Mouse (Mus musculus): ENCODE data around the gene Ndfip2.

The Ndfip2 gene

DNA sequence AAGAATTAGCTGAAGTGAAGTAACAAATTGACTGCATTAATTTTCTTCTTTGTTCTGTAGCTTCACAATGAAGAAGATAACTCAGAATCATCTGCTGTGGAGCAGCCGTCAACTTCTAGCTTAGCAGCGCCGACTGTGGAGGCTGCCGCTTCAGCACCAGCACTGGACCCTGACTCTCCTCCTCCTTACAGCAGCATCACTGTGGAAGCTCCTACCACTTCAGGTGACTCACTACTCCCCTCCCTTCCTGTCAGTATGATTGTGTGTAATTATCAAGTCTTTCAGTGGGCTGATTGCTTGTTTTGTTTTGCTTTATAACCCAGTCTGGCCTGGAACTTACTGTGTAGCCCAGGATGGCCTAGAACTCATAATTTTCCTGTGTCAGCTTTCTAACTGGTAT, 29.2 kb downstream of the Ndfip2 start:
- DNase-seq: no peak

DNA sequence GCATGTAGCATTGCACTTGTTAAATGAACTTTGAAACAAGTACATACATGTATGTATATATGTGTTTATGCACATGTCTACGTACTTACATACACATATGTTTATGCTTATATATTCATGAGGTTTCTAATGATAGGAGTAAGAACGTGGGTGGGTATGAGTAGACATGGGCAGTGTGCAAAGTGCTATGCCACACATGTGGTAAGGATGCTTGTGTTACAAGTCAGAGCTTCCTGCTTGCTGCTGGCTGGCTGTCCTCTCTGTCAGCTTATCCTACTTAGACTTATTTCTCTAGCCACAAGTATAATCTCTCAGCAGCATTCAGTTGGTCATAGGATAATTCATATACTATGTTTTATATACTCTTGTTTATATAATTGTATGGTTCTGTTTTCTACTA, 29.6 kb downstream of the Ndfip2 start:
- no peak for DNase-seq

DNA sequence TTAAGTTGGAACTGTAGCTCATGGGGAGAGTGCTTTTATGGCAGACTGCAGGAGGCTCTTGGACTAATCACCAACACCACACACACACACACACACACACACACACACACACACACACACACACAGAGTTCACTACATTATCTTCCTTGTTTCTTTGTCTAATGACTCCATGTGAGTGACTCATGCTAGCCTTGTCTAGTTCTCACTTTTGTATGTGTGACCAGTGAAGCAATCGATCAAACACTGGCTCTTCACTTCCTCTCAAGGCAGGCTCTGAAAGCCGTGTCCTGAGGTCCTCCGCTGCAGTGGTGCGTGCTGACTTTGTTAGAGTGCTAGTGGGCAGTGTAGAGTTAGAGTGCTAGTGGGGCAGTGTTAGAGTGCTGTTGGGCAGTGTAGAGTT, 30.2 kb downstream of the Ndfip2 start:
- no peak for DNase-seq

DNA sequence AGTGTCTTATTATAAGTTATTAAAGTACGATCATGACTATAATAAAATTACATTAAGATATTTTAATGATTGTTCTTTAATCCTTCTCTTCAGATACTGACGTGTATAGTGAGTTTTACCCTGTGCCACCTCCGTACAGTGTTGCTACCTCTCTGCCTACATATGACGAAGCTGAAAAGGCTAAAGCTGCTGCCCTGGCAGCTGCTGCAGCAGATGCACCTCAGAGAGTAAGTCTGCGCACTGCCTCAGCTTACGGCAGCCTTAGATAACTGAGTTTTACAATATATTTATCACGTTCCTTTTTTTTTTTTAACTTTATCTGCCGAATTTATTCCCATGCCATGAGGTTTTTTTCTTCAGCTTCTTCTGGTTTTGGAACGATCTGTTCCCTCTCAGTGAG, 33.8 kb downstream of the Ndfip2 start:
- DNase-seq: no peak

DNA sequence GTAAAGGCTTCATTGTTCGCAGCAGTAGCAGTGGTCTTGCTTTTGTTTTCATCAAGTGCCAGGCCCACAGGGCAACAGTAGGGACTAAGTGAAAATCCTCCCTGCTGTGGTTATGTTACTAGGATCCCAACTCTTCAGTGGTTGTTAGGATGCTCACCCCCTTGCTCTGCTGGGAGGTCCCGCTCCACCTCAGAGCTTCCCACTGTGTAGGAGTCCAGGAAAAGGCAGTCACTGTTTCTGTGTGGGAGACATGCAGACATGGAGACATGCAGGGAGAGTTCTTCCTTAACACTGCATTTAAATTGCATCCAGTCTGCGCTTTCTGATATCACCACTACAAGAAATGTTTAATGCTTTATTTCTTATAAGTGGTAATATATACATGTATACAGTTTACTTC, 35.4 kb downstream of the Ndfip2 start:
- no peak for DNase-seq

DNA sequence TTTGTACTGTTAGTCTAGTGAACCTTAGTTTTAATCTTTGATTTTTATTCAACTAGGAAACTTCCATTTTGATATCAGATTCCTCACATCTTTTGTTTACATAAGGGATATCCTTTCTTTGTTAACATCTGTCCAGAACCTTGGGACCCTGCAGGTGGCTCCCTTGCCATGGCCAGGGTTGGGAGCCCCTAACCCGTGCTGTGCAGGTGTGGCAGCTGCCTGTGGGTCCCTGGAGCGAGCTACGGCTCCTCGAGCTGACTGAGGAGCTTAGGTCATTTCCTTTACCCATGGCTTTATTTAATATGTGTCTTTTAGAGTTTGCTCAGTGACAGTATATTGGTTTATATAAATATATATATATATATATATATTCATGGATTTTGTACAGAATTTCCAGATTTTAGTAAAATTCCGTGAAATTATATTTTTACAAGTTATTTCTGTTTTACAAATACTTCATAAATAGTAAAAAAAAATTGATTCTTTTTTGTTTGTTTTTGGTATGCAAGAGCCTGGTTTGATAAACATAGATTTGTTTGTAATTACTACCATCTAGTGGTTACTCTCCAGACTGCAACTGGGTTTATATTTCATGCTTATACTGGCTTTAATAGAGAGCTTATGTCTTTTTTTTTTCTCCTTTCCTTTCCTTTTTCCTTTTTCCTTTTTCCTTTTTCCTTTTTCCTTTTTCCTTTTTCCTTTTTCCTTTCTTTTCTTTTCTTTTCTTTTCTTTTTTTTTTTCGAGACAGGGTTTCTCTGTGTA, 37.6 kb downstream of the Ndfip2 start:
- DNase-seq: no peak

DNA sequence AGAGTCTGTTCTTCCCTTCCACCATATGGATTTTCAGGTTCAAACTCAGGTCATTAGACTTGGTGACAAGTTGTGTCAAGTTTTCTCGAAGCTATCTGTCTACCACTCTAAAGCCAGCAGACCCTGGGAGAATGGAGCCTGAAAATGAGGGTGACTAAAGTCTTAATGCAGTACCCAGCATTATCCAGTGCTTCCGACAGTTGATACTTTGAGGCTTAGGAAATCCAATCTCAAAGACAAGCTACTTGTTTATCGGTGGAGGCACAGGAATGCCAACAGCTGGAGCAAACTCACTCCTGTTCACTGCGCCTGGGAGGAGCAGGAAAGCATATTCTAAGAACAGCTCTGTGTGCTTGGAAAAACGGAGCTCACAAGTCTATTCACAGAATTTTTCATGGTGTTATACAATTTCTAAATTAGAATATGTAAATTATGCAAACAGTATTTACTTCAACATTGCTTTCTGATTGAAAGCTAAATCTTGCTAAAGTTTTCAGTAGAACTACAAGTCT, 41.4 kb downstream of the Ndfip2 start:
- no peak for DNase-seq

DNA sequence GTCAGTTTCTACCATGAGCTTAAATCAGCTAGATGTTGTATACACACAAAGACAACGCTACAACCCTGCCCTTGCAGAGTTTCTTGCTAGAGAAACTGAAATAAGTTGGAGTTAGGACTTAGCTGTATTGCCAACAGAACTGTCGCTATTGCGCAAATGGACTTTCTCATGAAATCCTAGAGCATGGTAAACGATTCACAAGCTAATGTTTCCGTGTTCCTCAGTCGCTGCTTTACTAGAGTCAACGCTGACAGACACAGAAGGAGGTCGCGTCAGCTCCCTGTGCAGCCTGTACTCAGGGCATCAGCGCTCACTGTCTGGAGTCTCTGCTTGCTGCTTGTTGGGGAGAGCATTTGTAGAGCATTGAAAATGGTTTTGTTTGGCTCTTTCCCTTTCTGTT, 42.2 kb downstream of the Ndfip2 start:
- no peak for DNase-seq

DNA sequence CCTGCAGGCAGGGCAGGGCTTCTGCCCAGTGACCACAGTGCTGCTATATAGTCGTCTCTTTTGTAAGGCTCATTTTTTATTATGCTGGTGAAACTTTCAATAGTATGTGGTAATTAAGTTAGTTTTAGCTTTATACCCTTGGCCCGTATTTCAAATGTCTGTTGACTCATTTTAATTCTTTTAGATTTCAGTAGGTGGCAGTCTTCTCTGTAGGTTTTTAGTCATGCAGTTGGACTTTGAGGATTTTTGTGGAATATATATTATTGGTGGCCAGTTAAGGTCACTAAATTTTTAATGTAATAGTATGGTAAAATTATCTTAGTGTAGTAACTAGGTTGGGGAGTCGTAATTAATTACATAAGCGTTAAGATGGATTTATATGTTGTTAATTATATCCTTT, 44.3 kb downstream of the Ndfip2 start:
- DNase-seq: no peak

DNA sequence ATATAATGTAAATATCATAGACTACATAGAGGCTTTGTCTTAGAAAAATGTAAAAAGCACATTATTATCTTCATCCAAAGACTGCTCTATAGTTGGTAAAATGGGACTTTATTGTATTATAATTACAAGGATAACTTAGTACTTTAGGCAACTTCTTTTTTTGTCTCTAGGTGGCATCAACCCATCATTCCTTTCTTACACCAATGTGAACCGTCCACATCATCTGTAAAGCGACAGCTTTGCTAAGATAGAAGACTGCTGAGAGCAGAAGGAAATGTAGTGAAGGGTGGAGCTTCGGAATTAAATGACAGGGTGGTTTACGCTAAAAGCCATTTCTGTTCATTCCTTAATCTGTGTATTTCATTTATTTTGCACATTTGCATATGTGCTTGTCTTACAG, 49.3 kb downstream of the Ndfip2 start:
- DNase-seq: no peak

DNA sequence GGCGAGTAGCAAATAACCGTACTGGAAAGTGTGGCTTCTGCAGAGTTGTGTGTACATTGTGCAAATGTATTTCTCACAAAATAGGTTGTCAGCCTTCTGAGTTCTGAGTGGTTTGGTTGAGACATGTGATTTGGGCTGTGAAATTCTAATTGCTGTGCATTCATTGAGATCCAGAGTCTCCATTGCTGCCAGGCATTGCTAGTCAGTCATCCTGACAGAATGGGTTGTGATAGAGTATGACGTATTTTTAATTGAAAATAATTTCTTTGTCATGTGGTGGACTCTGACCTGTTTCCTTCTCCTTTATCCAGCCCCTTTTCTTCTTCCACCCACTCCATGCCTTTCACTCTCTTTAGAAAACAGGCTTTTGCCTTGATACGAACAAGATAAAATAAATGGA, 54.0 kb downstream of the Ndfip2 start:
- DNase-seq: no peak

DNA sequence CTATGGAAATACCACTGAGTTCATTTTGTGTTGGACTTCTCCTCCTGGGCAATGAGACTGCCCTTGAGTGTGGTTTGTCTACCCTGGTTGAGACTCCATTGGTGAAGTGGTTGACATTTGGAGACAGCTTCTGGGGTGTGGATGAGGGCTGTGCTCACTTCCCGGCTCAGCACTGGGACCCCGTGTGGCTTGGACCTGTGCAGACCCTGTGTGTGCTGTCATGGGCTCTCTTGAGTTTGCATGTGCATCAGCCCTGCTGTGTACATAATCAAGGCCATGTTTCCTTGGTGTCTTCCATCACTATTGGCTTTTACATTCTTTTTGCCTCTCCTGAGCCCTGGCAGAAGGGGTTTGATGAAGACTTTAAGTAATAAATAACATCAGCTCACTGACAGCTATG, 54.6 kb downstream of the Ndfip2 start:
- DNase-seq: no peak

DNA sequence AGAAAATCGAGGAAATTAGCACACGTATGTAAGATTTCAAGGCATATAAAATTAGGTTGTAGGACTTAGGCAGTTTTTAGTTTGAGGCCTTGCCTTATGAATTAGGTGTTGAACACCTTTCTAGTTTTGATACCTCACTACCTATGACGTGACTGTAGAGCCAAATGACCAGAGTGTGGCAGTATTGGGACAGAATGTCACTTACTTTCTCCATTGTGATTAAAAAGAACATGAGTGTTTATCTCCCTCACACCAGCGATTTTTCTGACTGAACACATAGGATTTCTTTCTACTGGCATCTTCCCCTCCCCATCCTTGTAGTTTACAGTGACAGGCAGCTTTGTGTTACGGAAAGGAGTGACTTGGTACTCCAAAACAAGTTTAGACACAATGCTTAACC, 55.5 kb downstream of the Ndfip2 start:
- DNase-seq: no peak

DNA sequence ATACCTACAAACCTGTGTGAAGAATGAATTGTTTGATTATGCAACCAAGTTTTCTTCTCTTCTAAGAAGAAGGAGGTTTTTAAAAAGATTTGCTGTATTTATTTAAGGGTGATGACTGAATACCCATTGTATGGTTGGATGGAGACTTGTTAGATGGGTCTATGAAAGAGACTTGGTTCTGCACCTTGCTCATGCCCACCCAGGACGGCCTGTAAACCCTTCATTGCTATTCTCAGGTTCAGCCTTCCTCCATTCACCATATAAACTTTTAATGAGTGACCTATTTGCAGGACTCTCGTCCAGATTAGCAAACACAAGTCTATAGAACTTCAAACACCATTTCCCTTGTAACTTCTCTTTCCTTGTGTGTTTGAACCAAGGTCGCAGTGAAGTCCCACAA, 63.3 kb downstream of the Ndfip2 start:
- no peak for DNase-seq

DNA sequence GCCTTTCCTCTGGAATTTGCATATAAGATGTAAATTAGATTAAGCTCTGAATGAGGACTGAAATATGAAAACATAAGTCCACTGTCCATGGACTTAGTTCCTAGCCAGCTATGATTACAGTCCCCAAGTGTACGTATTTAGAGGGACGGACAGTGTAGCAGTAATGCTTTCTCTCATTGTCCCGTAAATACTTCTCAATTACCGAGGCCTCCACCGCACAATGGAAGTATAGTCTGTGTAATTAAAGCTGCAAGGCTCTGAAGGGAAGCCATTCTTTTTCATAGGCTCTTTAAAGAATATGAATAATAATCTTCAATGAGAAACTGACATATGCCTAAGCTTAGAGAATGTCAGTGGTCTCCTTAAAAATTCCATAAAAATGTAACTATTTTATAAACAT, 64.5 kb downstream of the Ndfip2 start:
- no peak for DNase-seq

DNA sequence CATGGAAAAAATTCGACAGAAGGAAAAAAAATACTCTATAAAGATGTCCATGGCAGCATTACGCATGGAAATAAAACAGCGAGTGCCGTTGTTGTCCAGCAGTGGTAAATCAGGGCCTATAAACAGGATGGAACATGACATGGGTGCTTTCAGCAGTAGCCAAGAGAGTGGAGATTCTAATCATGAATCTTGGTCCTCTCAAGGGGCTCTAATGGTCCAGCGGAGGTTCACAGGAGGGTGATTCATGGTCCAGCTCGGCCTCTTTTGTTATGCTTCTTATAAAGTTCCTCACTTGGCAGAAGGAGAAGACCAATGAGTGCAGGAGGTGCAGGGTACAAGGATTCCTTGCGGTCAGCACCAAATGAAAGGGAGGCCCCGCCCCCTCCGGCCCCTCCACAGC, 65.1 kb downstream of the Ndfip2 start:
- DNase-seq: no peak

DNA sequence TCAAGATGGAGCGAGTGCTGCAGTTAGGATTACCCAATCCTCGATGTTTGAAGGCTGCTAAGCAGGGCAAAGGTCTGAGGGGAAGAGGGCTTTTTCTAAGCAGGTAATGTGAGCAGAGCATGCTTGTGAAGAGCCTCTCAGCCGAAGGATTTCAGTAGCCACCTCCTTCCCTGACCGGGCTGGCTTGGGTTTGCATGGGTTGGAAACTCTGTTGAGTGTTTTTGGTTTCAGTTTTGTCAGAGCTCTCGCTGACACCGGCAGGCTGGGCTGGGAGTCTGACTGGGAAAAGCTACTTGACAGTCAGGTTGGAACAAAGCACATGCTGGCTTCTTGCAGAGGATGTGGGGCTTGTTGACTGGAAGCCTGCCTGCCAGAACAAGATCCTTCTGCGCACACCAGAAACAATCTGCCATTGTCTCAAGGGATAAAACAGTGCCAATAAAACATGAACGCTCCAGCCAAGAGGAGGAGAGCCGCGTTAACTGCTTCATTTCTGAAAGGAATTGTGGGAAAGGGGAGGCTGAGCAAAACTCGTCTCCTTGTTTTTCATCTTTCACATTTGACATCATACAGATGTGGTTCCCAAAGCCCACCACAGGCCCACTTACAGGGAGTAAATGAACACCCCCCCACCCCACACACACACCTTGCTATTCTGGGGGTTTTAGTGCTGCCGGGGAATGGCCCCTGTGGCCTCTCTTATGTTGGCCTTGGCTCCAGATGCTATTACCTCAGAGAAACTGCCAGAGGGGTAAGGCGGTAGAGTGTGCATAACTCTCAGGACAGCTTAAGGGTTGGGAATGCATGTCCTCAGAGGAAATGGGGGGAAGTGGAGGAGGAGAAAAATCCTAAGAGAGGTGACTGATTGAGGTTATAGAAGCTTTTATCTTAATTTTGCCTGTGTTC, 70.3 kb downstream of the Ndfip2 start:
- peak in 1 of 2 experiments; percentile 8 for DNase-seq

DNA sequence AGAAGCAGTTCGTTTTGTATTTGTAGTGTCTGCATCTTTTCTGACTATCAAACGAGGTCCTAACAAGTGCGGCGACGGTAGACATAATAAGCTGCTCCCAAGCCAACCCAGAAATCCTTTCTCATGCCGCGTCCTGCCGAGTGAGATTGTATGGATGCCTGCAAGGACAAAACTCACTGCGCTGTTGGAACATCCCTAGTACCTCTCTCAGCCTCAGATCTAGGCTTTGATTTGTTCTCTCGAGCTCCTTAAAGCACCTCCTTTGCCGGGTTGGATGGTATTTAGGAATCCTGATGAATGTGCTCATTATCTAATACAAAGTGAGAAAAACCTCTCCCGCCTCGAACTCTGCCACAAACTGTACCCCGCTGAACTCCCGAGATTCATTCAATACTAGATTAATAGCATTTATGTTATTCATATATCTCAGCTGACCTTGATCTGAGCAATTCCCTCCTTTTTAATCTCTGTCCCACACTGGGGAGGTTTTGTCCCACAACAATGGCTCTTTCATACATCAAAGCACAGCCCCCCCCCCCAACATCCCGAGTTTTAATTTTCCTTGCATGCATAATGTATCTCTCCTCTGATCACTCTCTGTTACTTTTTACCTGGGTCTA, 75.2 kb downstream of the Ndfip2 start:
- no peak for DNase-seq

DNA sequence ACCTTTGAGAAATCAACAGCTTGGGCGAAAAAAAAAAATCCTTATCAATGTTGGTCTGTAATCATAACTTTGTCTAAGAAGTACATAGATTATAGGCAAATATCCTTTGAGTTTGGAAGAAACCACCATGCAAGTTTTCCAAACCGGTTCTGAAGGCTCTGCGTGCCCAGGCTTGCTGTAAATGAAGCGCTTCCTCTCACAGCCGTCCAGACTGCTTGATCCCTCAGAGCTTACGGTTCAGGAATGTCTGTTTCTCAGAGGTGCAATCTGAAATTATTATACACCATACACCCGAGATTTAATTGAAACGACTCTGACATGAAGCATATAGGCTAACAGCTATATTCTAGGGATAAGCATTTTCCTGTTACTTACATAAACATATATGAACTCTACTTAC, 83.4 kb downstream of the Ndfip2 start:
- no peak for DNase-seq

DNA sequence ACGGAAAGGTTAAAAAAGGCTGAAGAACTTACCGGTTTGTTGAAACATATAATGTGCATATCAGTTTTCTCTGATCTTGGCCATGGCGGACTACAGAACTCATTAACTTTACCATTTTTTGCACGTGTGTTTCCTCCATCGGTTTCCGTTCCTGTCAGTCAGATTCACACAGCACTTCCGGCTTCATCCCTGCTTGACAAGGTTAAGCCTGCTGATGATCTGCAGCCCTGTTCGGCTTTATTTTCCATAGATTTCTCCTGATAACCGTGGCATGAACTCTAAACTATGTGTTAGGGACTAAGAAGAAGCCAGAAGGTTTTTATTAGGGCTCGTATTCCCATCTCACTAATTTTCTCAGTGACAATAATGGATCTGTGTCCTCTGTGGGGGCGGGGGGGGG, 95.7 kb downstream of the Ndfip2 start:
- no peak for DNase-seq
